Mouse (Mus musculus) bone marrow, adult 2 months (tissue): ENCODE measurements around the gene Smad5.

Experiments
- CTCF ChIP-seq: fragments of 200-500 bp; IDR thresholded peaks from 2 replicates; pipeline ENCODE4 v1.5.1; 2011; ENCODE audit warnings: low read length, control low read depth; ENCODE audit not compliant: control insufficient read depth, insufficient read depth
- POLR2A ChIP-seq: fragments of 200-500 bp; IDR thresholded peaks from 2 replicates; pipeline ENCODE4 v1.6.1; 2011; ENCODE audit warnings: low read depth, mild to moderate bottlenecking, control low read depth, low read length, borderline replicate concordance; ENCODE audit not compliant: control insufficient read depth

- no peak for TF ChIP-seq POLR2A
- TF ChIP-seq CTCF, result no peak
These were observed 23.7 kb downstream of the Smad5 start for GRCm38 (mm10) chr13:56726551-56726950.
